Mouse (Mus musculus) left cerebral cortex, adult 2 months (tissue): ENCODE measurements around the gene Thra. TPM values are rescaled to one million over a fixed set of nuclear protein-coding genes. Genes with fewer than 3 reads are reported as not detected.
"Not testable (repeated sequence)": the region's sequence is repeated elsewhere in the genome, so short reads cannot be mapped to it uniquely, and the experiment has no call there.

Source experiments
- DNase-seq, 2 experiments: peaks; one replicate each; pipeline ENCODE4 v3.0.0; 2021 to 2022; ENCODE audit warnings: low spot score in 2 of 2, mixed read lengths in 1 of 2; ENCODE audit errors: extremely low spot score in 1 of 2
- H3K27ac ChIP-seq: fragments of 200-600 bp; 2 replicates; pipeline ENCODE4 v1.8.1; 2022
- H3K4me3 ChIP-seq: fragments of 200-600 bp; 2 replicates; pipeline ENCODE4 v1.8.1; 2022
- CTCF ChIP-seq: fragments of 200-600 bp; IDR thresholded peaks from 2 replicates; pipeline ENCODE4 v1.8.1; 2022; ENCODE audit warnings: antibody characterized with exemption, mild to moderate bottlenecking, moderate library complexity
- intact Hi-C: fragments of 180-260 bp; cut with DNase I; formaldehyde crosslinking; loops from one replicate; pipeline ENCODE4 v1.15.1; 2025
- total RNA-seq, 2 experiments: library from RNA; stranded (reverse); gene quantifications; 2 replicates each; pipeline ENCODE4 v1.2.3; 2021

Thra gene
- total RNA-seq, 2 experiments from 2014 or later = 730 to 768 TPM

GRCm38 (mm10) chr11:98721458-98722226 lies 18.8 kb upstream of the Thra start:
- no peak overlapping the region for H3K4me3 ChIP-seq
- peak; percentile 55 for TF ChIP-seq CTCF
- H3K27ac ChIP-seq = peak overlapping the region; percentile 79
- intact Hi-C loops = no loop called here
- no peak for DNase-seq

- no peak for TF ChIP-seq CTCF
- DNase-seq = no peak
- intact Hi-C loops = no loop called here
- Histone ChIP-seq H3K27ac (no peak overlapping the region; the same call in 1 of the 2 replicates), H3K4me3 (no peak overlapping the region)
These were observed 17.3 kb upstream of the Thra start for GRCm38 (mm10) chr11:98723098-98723497.

DNA sequence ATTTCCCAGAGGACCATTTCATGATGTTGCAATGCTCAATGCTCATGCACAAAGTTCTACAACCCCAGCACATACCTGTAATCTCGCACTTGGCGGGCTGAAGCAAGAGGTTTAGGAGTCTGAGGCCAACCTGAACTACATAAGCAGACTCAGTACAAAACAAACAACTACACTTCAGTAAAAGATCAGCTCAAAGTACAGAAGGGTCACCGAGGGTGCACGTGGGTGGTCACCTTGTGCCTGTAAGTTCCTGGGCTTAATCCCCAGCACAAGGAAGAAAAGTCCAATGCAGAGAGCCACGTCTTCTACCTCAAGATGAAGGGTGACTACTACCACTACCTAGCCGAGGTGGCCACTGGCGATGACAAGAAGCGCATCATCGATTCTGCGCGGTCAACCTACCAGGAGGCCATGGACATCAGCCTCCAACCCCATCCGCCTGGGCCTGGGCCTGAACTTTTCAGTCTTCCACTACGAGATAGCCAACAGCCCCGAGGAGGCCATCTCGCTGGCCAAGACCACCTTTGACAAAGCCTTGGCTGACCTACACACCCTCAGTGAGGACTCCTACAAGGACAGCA lies 14.4 kb upstream of the Thra start:
- H3K27ac ChIP-seq = no peak overlapping the region
- TF ChIP-seq CTCF = no peak
- intact Hi-C loops = no loop called here

GRCm38 (mm10) chr11:98729119-98729588 lies 11.3 kb upstream of the Thra start, which contains the start of gene Med24:
TSS of gene Med24 (minus strand) at chr11:98729435.
- intact Hi-C loops = no loop called here
- DNase-seq = peak; percentile 81 to 84
- Histone ChIP-seq H3K4me3 (peak within 1 kb of the TSS; percentile 55), H3K27ac (peak within 1 kb of the TSS; percentile 89)
- no peak for TF ChIP-seq CTCF

More for the DNA sequence above, 14.4 kb upstream of the Thra start:
- DNase-seq = no peak
- H3K4me3 ChIP-seq = no peak overlapping the region

DNA sequence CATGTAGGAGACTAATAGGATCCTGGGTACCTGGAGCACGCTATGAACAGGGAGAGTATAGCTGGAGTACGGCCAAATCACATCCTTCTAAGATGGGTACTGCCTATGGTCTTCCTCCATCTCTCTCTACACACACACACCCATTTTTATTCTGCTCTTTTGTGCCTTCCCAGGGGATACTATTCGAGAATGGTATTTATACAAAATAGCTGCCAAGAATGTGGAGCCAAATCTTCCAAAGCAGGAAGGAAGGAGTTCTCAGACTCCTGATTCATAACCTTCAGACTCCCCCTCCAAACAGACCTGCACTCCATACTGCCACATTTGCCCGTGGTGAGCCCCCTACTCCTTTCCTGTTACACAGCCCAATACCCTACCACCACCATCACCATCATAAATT lies 9.7 kb upstream of the Thra start:
- TF ChIP-seq CTCF = no peak
- intact Hi-C loops = no loop called here
- Histone ChIP-seq H3K27ac (peak overlapping the region; percentile 77), H3K4me3 (no peak overlapping the region)
- DNase-seq = no peak

- no peak for TF ChIP-seq CTCF
- Histone ChIP-seq H3K4me3 (no peak overlapping the region), H3K27ac (peak overlapping the region; percentile 77)
- intact Hi-C loops = no loop called here
- peak in 1 of 2 experiments; percentile 75 for DNase-seq
These were observed 9.3 kb upstream of the Thra start for GRCm38 (mm10) chr11:98731134-98731533.

GRCm38 (mm10) chr11:98734020-98734419 lies 6.4 kb upstream of the Thra start:
- Histone ChIP-seq H3K27ac (no peak overlapping the region; the same call in 1 of the 2 replicates), H3K4me3 (no peak overlapping the region)
- intact Hi-C loops = no loop called here
- no peak for DNase-seq
- TF ChIP-seq CTCF = peak; percentile 34

DNA sequence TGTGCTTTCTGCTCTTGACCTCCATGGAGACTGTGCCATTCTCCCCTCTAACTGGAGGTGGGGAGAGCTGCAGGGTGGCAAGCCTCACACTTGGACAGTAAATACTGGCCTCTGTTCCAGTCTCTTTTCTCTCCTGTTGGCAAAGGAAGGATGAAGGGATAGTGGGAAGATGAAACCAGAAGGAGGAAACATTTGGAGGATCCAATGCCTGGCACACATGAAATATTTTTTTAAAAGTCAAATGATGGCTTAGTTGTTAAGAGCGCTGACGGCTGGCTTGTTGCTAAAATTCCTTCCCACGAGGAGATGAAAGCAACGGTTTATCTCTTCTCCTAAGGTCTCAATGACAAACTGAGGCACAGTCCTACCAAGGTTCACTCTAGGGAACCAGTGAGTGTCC lies 5.3 kb upstream of the Thra start:
- no peak for DNase-seq
- no peak for TF ChIP-seq CTCF
- Histone ChIP-seq H3K4me3 (no peak overlapping the region), H3K27ac (peak overlapping the region; percentile 73)
- intact Hi-C loops = no loop called here

DNA sequence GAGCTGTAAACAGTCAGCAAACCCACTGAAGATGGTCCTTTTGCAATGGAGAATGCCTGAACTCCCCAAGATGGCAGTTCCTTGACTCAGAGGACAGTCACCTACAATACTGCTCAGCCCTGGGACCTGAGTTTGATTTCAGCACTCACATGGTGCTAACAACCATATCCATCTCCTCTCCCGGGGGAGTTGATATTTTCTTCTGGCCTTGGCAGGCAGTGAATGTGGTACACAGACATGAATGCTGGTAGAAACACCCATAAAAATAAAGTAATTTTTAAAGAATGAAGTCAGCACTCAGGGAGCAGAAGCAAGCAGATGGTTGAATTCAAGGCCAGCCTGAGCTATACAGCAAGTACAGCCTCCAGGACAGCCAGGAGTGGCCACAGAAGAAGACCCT lies 4.3 kb upstream of the Thra start:
- no peak for DNase-seq
- TF ChIP-seq CTCF = no peak
- H3K27ac ChIP-seq = peak overlapping the region; percentile 50; the same call in 1 of the 2 replicates
- no peak overlapping the region for H3K4me3 ChIP-seq
- intact Hi-C loops = no loop called here

DNA sequence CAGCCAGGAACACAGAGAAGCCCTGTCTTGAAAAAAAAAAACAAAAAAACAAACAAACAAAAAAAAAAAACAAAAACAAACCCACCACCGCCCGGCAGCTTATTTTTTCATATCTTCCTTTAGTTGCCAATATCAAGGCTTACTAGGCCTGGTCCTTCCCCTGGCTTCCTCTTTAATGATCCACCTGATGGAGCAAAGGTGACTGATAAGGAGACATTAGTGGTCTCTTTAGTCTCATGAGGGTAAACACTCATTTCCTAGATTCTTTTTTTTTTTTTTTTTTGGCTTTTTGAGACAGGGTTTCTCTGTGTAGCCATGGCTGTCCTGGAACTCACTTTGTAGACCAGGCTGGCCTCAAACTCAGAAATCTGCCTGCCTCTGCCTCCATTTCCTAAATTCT lies 3.2 kb upstream of the Thra start:
- H3K4me3 ChIP-seq, DNase-seq, intact Hi-C loops: not testable (repeated sequence)
- peak overlapping the region; percentile 89; the same call in 1 of the 2 replicates for H3K27ac ChIP-seq

DNA sequence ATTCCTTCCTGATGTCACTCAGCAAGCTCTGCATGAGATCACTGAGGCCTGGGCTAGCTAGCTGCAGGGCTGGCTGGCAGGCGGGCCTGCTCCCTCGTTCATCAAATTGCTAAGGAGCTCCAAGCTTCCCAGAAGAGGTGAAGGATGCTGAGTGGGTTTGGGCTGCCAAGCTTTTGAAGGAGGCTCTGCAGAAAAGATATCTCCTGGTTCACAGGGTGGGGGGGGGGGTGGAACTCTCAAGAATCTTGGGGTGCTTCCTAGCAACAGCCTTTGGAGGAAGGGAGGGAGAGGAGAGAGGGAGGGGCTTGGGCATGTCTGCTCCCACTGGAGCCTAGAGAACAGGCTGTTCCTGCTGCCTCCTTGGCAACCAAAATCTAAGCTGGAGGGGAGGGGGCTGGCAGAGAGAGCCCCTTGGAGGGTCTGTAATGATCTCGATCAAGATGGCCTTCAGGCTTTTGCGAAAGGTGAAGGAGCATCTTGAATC lies 2.0 kb upstream of the Thra start:
- DNase-seq = peak; percentile 44 to 67
- no peak for TF ChIP-seq CTCF
- intact Hi-C loops = no loop called here
- Histone ChIP-seq H3K27ac (peak overlapping the region; percentile 89), H3K4me3 (no peak overlapping the region)

GRCm38 (mm10) chr11:98738925-98739324 lies 1.5 kb upstream of the Thra start:
- DNase-seq = no peak
- no peak for TF ChIP-seq CTCF
- intact Hi-C loops = no loop called here
- Histone ChIP-seq H3K4me3 (no peak overlapping the region), H3K27ac (peak overlapping the region; percentile 89)
